Mouse (Mus musculus): ENCODE measurements around the gene Tcn2.
"Not testable (repeated sequence)": the region's sequence is repeated elsewhere in the genome, so short reads cannot be mapped to it uniquely, and the experiment has no call there.

The Tcn2 gene

GRCm38 (mm10) chr11:3930019-3930418, 1.9 kb downstream of the Tcn2 start:
- no peak for DNase-seq (ENCODE audit: low spot score)

DNA sequence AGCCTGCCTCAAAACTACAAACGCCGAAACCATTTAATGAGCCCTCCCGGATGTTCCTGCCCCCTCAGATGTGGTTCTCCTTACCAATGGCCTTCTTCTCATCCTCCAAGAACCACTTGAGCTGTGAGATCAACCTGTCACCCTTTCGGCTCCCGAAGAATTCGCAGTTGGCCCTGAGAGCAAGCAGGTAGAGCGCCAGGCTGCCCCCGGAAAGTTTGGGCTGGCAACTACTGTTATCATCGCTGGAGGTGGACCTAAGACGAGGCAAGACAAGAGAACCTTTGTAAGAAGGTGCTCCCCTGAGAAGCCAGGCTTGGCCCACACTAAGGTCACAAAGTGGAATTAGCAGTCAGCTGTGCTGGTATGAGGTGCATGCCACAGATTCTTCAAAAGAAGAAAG, 6.0 kb downstream of the Tcn2 start:
- no peak for DNase-seq (ENCODE audit: low spot score)

GRCm38 (mm10) chr11:3922731-3923130, 9.2 kb downstream of the Tcn2 start:
- no peak for DNase-seq (ENCODE audit: low spot score)

DNA sequence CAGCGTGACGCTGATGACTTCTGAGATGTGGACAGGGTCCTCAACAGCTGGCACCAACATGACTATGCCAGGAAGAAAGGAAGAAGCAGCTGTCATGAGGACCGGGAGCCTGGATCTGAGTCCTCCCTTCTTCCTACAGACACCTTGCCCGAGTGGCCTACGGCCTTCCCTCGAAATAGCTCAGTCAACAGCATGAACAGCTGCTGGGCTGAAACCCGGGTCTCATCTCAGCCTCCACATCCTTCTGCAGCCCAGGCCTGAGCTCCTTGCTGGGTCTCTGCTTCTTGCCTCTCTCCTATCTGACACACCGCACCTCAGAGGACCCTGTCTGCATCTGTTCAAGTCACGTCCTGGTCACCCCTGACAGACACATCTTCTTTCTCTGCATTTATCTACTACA, 9.8 kb downstream of the Tcn2 start:
- DNase-seq (ENCODE audit: low spot score), result no peak

- DNase-seq (ENCODE audit: low spot score), result no peak
Measured at GRCm38 (mm10) chr11:3921281-3921850, 10.6 kb downstream of the Tcn2 start.

GRCm38 (mm10) chr11:3920476-3920875, 11.5 kb downstream of the Tcn2 start:
- no peak for DNase-seq (ENCODE audit: low spot score)

DNA sequence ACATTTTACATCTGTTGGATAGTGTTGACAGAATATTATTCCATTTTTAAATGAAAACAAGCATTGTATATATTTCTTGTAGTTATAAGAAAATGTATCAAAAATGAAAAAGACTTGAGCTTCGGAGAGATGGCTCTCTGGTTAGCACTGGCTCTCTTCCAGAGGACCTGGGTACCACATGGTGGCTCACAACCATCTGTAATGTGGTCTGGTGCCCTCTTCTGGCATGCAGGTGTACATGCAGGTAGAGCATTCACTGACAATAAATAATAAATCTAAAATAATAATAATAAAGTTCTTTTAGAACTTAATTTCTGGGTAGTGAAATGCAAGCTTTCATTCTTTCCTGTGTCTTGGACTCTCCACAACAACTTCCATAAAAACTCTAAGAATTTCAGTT, 13.2 kb downstream of the Tcn2 start:
- DNase-seq (ENCODE audit: low spot score), result no peak

- peak; percentile 72 for DNase-seq (ENCODE audit: low spot score)
Measured at GRCm38 (mm10) chr11:3914109-3914840, 17.7 kb downstream of the Tcn2 start, which contains the start of gene Slc35e4. Gene Slc35e4 (minus strand): TSS chr11:3914664.

- peak; percentile 86 for DNase-seq (ENCODE audit: low spot score)
Measured at GRCm38 (mm10) chr11:3913316-3914108, 18.4 kb downstream of the Tcn2 start.

DNA sequence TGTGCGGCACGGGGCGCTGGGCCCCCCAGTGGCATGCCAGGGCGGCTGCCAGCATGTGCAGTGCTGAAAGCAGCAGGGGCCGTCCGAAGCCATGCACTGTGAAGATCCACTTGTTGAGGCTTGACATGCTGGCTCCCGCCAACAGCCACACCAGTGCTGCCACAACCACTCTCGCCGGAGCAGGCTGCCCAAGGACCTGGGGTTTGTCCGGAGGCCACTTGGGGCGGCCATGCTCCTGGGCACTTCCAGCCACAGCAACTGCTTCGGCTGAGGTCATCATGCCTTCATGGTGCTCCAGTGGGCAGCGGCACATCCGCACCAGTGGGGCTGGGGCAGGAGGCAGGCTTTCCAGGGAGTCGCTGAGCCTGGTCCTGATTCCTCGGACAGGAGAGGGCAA, 19.1 kb downstream of the Tcn2 start:
- DNase-seq (ENCODE audit: low spot score), result no peak

GRCm38 (mm10) chr11:3912100-3912874, 19.7 kb downstream of the Tcn2 start:
- DNase-seq (ENCODE audit: low spot score), result no peak

DNA sequence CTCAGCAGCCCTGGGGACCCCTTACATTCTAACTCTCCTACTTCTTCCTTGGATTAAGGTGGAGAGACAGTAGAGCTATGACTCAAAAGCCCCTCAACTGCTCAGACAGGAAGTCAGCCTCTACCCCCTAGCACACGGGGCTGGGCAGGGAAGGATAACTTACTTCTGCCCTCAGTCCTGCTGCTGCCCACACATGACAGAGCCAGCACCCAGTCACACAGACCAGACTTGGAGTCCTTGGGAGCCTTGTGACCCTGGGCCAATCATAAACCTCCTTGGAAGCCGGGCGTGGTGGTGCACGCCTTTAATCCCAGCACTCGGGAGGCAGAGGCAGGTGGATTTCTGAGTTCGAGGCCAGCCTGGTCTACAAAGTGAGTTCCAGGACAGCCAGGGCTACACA, 20.5 kb downstream of the Tcn2 start:
- not testable (repeated sequence) for DNase-seq (ENCODE audit: low spot score)

DNA sequence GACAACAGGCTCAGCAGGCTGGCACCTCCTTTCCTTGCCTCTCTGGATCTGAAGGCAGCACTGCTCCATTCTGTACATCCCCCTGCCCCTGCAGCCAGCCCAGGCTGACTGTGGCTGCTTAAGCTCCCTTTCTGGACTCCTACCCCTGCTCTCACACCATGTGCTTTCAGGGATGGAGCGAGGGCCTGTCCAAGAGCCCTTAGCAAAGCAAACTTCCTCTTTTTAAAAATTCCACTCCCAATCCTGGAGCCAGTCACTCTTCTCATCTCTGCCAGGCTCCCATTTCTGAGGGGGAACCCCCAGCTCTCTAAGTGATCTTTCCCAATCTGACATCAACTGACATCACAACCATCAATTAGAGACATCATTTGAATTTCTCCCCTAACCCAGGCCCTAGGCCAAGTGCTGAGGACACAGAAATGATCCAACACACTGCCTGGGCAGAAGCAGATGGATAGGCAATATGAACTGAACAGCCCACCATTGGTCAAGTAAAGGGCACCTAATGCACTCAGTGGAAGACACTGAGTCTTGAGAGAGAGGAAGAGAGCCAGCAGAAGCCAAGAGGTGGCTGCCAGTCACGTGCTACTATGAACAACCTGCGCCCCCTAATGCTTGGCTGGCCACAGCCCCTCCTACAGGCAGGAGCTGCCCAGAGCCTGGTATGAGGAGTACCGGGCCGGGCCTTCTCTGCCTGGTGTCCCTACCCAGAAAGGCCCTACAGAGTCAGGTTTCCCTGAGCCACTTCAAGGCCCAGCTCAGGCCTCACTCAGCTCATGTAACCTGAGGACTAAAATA, 21.2 kb downstream of the Tcn2 start:
- no peak for DNase-seq (ENCODE audit: low spot score)

- no peak for DNase-seq (ENCODE audit: low spot score)
Measured at GRCm38 (mm10) chr11:3909236-3909635, 22.7 kb downstream of the Tcn2 start.

DNA sequence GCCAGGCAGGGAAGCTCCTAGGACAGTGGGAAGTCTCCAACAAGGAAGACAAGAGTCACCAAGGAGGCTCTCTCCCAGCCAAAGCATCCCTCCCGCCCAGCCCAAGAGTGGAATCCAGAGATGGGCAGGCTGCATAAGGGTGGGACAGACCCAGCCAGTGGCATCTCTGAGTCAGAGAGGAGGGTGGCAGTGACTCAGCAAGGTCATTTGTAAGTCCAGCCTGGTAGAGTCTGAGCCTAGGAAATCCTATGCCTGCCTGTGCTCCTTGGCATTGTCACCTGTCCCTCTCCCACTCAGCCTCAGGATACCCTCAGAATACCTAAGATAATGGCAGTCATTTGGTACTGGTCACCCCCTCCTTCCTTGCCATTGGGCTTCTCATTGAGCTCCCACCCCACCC, 26.5 kb downstream of the Tcn2 start:
- DNase-seq (ENCODE audit: low spot score), result no peak

- DNase-seq (ENCODE audit: low spot score), result no peak
Measured at GRCm38 (mm10) chr11:3904673-3905072, 27.3 kb downstream of the Tcn2 start.

DNA sequence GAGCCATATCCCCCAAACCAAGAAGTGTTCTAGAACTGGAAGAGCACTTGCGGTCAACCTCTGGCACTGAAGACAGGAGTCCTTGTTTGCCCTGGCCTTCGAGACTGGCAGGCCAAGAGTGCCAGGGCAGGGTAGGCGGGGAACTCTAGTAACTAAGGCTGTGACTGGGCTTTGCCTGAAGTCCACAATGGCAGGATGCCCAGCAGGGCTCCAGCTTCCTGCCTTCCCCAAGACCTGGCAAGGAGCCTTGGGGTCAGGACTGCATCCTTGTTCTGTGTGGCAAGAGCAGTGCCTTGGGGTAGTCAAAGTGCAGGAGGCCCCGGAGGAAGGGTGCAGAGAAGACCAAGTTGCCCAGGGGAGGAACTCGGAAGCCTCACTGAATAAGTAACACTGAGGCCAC, 28.9 kb downstream of the Tcn2 start:
- no peak for DNase-seq (ENCODE audit: low spot score)

DNA sequence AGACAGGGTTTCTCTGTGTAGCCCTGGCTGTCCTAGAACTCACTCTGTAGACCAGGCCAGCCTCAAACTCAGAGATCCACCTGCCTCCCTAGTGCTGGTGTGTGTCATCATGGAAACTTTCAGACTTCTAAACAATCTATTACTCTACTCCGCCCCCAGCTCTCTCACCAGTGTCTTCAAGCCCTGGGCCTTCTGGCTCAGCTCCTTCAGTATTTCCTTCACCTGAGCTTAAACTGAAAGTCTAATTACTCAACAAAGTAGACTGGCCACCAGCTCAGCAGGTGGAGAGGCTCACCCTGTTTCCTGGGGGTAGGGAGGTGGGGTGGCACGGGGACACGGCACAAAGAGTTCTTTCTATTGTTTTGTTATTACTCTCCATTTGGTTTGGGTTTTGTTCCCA, 29.4 kb downstream of the Tcn2 start:
- DNase-seq (ENCODE audit: low spot score), result no peak

- DNase-seq (ENCODE audit: low spot score), result no peak
Measured at GRCm38 (mm10) chr11:3900296-3900695, 31.7 kb downstream of the Tcn2 start.

DNA sequence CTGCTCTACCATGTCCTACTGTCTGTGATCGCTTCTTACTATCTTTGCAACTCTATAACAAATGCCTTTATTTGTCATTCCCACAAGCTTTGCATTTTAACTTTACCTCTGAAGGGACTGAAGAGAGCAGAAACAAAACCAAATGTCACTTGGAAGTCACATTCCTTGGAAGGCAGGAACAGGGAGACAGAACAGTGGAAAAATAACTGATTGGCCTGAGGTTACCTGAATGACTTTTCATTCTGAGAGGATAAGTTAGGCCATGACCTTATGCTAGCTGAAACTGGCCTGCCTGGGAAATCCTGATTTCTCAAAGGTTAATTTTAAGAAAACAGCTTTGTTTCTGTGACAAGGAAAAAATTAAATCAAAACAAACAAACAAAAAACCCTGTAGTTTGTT, 36.0 kb downstream of the Tcn2 start:
- no peak for DNase-seq (ENCODE audit: low spot score)

- DNase-seq (ENCODE audit: low spot score), result no peak
Measured at GRCm38 (mm10) chr11:3895458-3895857, 36.5 kb downstream of the Tcn2 start.
